Mouse (Mus musculus) CH12.LX (cell line): ENCODE data around the gene Bysl. TPM values are rescaled to one million over a fixed set of nuclear protein-coding genes. Genes with fewer than 3 reads are reported as not detected.

Experiments
- DNase-seq: peaks from one replicate; pipeline ENCODE4 v3.0.0-alpha.2; 2013; ENCODE audit errors: extremely low read depth
- H3K27ac ChIP-seq: 2 replicates; pipeline ENCODE4 v1.5.1; 2012; ENCODE audit warnings: low read depth, mild to moderate bottlenecking, control low read depth, moderate library complexity; ENCODE audit not compliant: insufficient read depth
- H3K27me3 ChIP-seq: replicated peaks from 2 replicates; pipeline ENCODE3; 2012; ENCODE audit warnings: inconsistent platforms
- H3K36me3 ChIP-seq, 2 experiments: replicated peaks in 1 of 2; 2 replicates each; pipeline versions ENCODE3 to v1.6.1; 2012; ENCODE audit warnings: inconsistent platforms in 1 of 2, low read length in 1 of 2, mild to moderate bottlenecking in 1 of 2, mixed read lengths in 1 of 2, moderate library complexity in 1 of 2; ENCODE audit not compliant: control insufficient read depth in 1 of 2, insufficient read depth in 1 of 2
- H3K4me1 ChIP-seq, 2 experiments: 2 replicates each; pipeline ENCODE4 v1.6.1; 2012; ENCODE audit warnings: inconsistent platforms in 1 of 2, moderate library complexity in 1 of 2; ENCODE audit not compliant: insufficient read depth in 2 of 2, control insufficient read depth in 1 of 2
- H3K4me2 ChIP-seq: 2 replicates; pipeline ENCODE4 v1.6.1; 2012; ENCODE audit warnings: low read depth, mild to moderate bottlenecking, control low read depth; ENCODE audit not compliant: poor library complexity, insufficient read depth, severe bottlenecking
- H3K4me3 ChIP-seq, 3 experiments: fragments of 150-350 bp in 1 of 3; sonication (generic) in 1 of 3; replicated peaks in 1 of 3; 2 replicates each; pipeline versions ENCODE3 to v1.5.1; 2011 to 2012; ENCODE audit warnings: low read depth in 2 of 3, low read length in 2 of 3, mild to moderate bottlenecking in 2 of 3, moderate library complexity in 2 of 3, control low read depth in 1 of 3, improper control_type of control experiment in 1 of 3, inconsistent platforms in 1 of 3, mixed read lengths in 1 of 3; ENCODE audit not compliant: poor library complexity in 1 of 3
- H3K79me2 ChIP-seq: replicated peaks from 2 replicates; pipeline ENCODE4 v1.6.1; 2012; ENCODE audit warnings: mild to moderate bottlenecking, moderate library complexity; ENCODE audit not compliant: control insufficient read depth, poor library complexity, insufficient read depth, severe bottlenecking; ENCODE audit errors: extremely low read depth
- H3K9ac ChIP-seq: 2 replicates; pipeline ENCODE4 v1.6.1; 2012; ENCODE audit warnings: low read depth, mild to moderate bottlenecking, control low read depth, moderate library complexity; ENCODE audit not compliant: insufficient read depth
- H3K9me3 ChIP-seq: replicated peaks from 2 replicates; pipeline ENCODE3; 2012; ENCODE audit warnings: low read length, inconsistent platforms, mixed read lengths
- CHD2 ChIP-seq: IDR thresholded peaks from 2 replicates; pipeline ENCODE4 v1.6.1; 2011; ENCODE audit warnings: low read length, improper control_type of control experiment
- E2F4 ChIP-seq: IDR thresholded peaks from 2 replicates; pipeline ENCODE4 v1.6.1; 2011; ENCODE audit warnings: low read depth, low read length, improper control_type of control experiment; ENCODE audit not compliant: insufficient replicate concordance
- ELF1 ChIP-seq: IDR thresholded peaks from 2 replicates; pipeline ENCODE4 v1.6.1; 2014; ENCODE audit warnings: low read depth, mild to moderate bottlenecking, inconsistent platforms, low read length, improper control_type of control experiment
- JUND ChIP-seq: conservative IDR thresholded peaks from 2 replicates; pipeline ENCODE4 v1.6.1; 2011; ENCODE audit warnings: low read depth, low read length, improper control_type of control experiment
- MAX ChIP-seq: IDR thresholded peaks from 2 replicates; pipeline ENCODE4 v1.6.1; 2011; ENCODE audit warnings: low read length, improper control_type of control experiment
- MEF2A ChIP-seq: IDR thresholded peaks from 2 replicates; pipeline ENCODE4 v1.6.1; 2014; ENCODE audit warnings: low read depth, mild to moderate bottlenecking, inconsistent platforms, low read length, improper control_type of control experiment, borderline replicate concordance
- MYC ChIP-seq: IDR thresholded peaks from 2 replicates; pipeline ENCODE4 v1.6.1; 2011; ENCODE audit warnings: low read depth, mild to moderate bottlenecking, improper control_type of control experiment, low read length
- POLR2A ChIP-seq: IDR thresholded peaks from 2 replicates; pipeline ENCODE4 v1.6.1; 2011; ENCODE audit warnings: low read depth, mild to moderate bottlenecking, improper control_type of control experiment, low read length
- POLR2AphosphoS2 ChIP-seq: IDR thresholded peaks from 2 replicates; pipeline ENCODE4 v1.6.1; 2011; ENCODE audit warnings: low read depth, low read length, improper control_type of control experiment
- SIN3A ChIP-seq: IDR thresholded peaks from 2 replicates; pipeline ENCODE4 v1.6.1; 2012; ENCODE audit warnings: low read length, improper control_type of control experiment, inconsistent platforms
- SMC3 ChIP-seq: IDR thresholded peaks from 2 replicates; pipeline ENCODE4 v1.6.1; 2011; ENCODE audit warnings: low read depth, low read length, improper control_type of control experiment
- TBP ChIP-seq: conservative IDR thresholded peaks from 2 replicates; pipeline ENCODE4 v1.6.1; 2011; ENCODE audit warnings: low read depth, low read length, improper control_type of control experiment
- UBTF ChIP-seq: IDR thresholded peaks from 2 replicates; pipeline ENCODE4 v1.6.1; 2012; ENCODE audit warnings: low read depth, mild to moderate bottlenecking, inconsistent platforms, low read length, improper control_type of control experiment, moderate library complexity
- USF1 ChIP-seq: IDR thresholded peaks from 2 replicates; pipeline ENCODE4 v1.6.1; 2014; ENCODE audit warnings: low read depth, mild to moderate bottlenecking, inconsistent platforms, low read length, improper control_type of control experiment
- USF2 ChIP-seq: conservative IDR thresholded peaks from 2 replicates; pipeline ENCODE4 v1.6.1; 2011; ENCODE audit warnings: low read depth, low read length, improper control_type of control experiment
- ZKSCAN1 ChIP-seq: IDR thresholded peaks from 2 replicates; pipeline ENCODE4 v1.6.1; 2012; ENCODE audit warnings: low read depth, inconsistent platforms, low read length, improper control_type of control experiment, borderline replicate concordance
- ZMIZ1 ChIP-seq: IDR thresholded peaks from 2 replicates; pipeline ENCODE4 v1.6.1; 2012; ENCODE audit warnings: low read depth, mild to moderate bottlenecking, inconsistent platforms, low read length, improper control_type of control experiment
- ZNF384 ChIP-seq: IDR thresholded peaks from 2 replicates; pipeline ENCODE4 v1.6.1; 2012; ENCODE audit warnings: low read depth, low read length, improper control_type of control experiment, inconsistent platforms
- dilution Hi-C: fragments of 300-500 bp; cut with MboI; formaldehyde crosslinking; loops from 2 replicates; pipeline ENCODE4 v1.14.3; 2020; ENCODE audit warnings: low sequenced_read_pairs; ENCODE audit not compliant: extremely low pct_unique_long_range_greater_than_20kb, extremely low pct_ligation_motif_present
- in situ Hi-C: fragments of 300-500 bp; cut with MboI; formaldehyde crosslinking; loops from 3 replicates; pipeline ENCODE4 v1.14.3; 2019; ENCODE audit warnings: low sequenced_read_pairs, low pct_ligation_motif_present, low pct_unique_long_range_greater_than_20kb, mixed read lengths
- polyA plus RNA-seq: library from polyadenylated mRNA; unstranded; fragments of >175 nt; gene quantifications from 2 replicates; pipeline ENCODE4 v1.2.1, GENCODE M21; 2012; ENCODE audit warnings: low read depth; ENCODE audit not compliant: insufficient read length
- total RNA-seq, 2 experiments: library from RNA; depleted of rRNA; stranded (reverse); fragments of 300-350 nt in 1 of 2; fragments of >200 nt in 1 of 2; gene quantifications; 2 replicates each; pipeline ENCODE4 v1.2.3; 2012 to 2014

The Bysl gene
- total and polyA plus RNA-seq, 3 experiments = 24.0 to 60.5 (median 28.0) TPM

DNA sequence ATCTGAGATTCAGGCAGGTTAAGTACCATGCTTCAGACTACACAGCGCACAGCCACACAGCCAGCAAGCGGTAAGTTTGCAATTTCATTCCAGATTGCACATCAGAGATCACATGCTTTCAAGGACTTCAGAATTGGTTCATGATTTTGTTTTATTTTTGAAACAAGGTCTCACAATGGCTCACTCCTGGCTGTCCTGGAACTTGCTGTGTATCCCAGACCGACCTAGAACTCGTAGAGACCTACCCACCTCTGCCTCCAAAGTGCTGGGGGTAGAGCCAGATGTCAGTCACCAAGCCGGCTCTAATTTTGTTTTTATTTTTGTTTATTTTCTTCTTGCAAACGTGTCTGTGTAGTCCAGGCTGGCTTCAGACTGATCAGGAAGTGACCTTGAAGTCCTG, 48.4 kb downstream of the Bysl start:
- H3K4me2 ChIP-seq = no peak overlapping the region
- in situ Hi-C loops = no loop called here
- no peak overlapping the region for H3K9ac ChIP-seq
- H3K27ac ChIP-seq = no peak overlapping the region
- H3K4me1 ChIP-seq = no peaks in the 10 kb centered on the region
- dilution Hi-C loops = no loop called here
- H3K9me3 ChIP-seq = no peaks in the 10 kb centered on the region
- H3K4me3 ChIP-seq = no peak overlapping the region
- no peaks in the 10 kb centered on the region for H3K36me3 ChIP-seq
- no peaks in the 10 kb centered on the region for H3K27me3 ChIP-seq
- TF ChIP-seq E2F4 (no peak), ELF1 (no peak), JUND (no peak), UBTF (no peak), USF1 (no peak), ZMIZ1 (no peak), SMC3 (no peak), TBP (no peak), CHD2 (no peak), MYC (no peak), POLR2A (no peak), MAX (no peak), ZNF384 (no peak), POLR2AphosphoS2 (no peak)
- no peaks in the 10 kb centered on the region for H3K79me2 ChIP-seq
- DNase-seq = no peak

DNA sequence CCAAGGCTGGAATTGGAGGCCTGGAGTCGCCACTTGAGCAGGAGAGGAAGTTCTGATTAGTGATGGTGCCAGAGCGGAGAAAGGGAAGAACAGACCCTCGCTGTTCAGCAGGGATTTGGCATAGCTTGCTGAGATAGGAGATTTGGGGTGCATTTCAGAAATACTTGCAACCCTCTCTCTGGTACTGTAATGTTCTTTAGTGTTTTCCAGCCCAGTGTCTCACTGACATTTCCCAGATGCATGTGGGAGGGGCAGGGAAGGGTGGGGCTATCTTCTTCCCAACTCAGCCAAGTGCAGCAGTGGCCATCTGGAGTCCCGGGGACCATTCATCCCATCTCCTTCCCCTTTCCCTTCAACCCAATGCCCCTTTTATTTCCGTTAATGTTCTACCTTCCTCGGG, 51.6 kb downstream of the Bysl start:
- no peak for DNase-seq
- Histone ChIP-seq H3K4me2 (no peak overlapping the region), H3K9me3 (no peaks in the 10 kb centered on the region), H3K36me3 (no peaks in the 10 kb centered on the region), H3K4me3 (no peak overlapping the region), H3K4me1 (peaks cover under 1 to 15% of the 10 kb centered on the region in 2 experiments), H3K9ac (no peak overlapping the region), H3K27me3 (no peaks in the 10 kb centered on the region), H3K27ac (no peak overlapping the region), H3K79me2 (no peaks in the 10 kb centered on the region)
- TF ChIP-seq MEF2A (no peak), USF1 (no peak)
- dilution Hi-C loops = no loop called here
- in situ Hi-C loops = no loop called here

DNA sequence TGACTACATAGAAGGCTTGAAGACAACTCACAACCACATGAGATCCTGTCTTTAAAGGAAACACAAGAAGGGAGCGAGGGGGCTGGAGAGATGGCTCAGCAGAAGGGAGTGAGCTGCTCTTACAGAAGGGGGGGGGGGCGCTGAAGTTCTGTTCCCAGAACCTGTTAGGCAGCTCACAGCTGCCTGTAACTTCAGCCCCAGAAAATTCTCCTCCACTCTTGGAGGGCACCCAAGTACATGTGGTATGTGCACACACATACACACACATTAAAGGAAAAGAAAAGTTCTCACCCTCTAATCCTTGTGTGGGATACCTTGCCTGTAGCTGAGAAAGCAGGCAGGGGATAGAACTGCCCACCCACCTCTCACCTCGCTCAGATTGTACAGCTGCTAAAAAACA, 54.1 kb downstream of the Bysl start:
- Histone ChIP-seq H3K27me3 (no peaks in the 10 kb centered on the region), H3K79me2 (no peaks in the 10 kb centered on the region), H3K9ac (no peak overlapping the region), H3K27ac (no peak overlapping the region), H3K36me3 (no peaks in the 10 kb centered on the region), H3K9me3 (no peaks in the 10 kb centered on the region), H3K4me3 (no peak overlapping the region), H3K4me2 (no peak overlapping the region), H3K4me1 (peaks cover 5 to 26% of the 10 kb centered on the region in 2 experiments)
- DNase-seq = no peak
- dilution Hi-C loops (no loop called here), in situ Hi-C loops (no loop called here)
- TF ChIP-seq TBP (no peak), SIN3A (no peak), SMC3 (no peak), POLR2A (no peak), JUND (no peak), ZKSCAN1 (no peak), CHD2 (no peak), USF2 (no peak)
